Mouse (Mus musculus) brain, embryonic 14.5 days (tissue): ENCODE results near the gene Hipk2.

ENCODE experiments used
- CTCF ChIP-seq: fragments of 200-500 bp; IDR thresholded peaks from 2 replicates; pipeline ENCODE4 v1.5.1; 2012; ENCODE audit warnings: inconsistent platforms, mild to moderate bottlenecking, moderate library complexity, borderline replicate concordance; ENCODE audit not compliant: insufficient read depth, insufficient read length; ENCODE audit errors: extremely low read depth
- POLR2A ChIP-seq: fragments of 200-500 bp; IDR thresholded peaks from 2 replicates; pipeline ENCODE4 v1.6.1; 2012; ENCODE audit warnings: mild to moderate bottlenecking, inconsistent platforms, borderline replicate concordance; ENCODE audit not compliant: poor library complexity, insufficient read depth, insufficient read length, severe bottlenecking; ENCODE audit errors: extremely low read depth

DNA sequence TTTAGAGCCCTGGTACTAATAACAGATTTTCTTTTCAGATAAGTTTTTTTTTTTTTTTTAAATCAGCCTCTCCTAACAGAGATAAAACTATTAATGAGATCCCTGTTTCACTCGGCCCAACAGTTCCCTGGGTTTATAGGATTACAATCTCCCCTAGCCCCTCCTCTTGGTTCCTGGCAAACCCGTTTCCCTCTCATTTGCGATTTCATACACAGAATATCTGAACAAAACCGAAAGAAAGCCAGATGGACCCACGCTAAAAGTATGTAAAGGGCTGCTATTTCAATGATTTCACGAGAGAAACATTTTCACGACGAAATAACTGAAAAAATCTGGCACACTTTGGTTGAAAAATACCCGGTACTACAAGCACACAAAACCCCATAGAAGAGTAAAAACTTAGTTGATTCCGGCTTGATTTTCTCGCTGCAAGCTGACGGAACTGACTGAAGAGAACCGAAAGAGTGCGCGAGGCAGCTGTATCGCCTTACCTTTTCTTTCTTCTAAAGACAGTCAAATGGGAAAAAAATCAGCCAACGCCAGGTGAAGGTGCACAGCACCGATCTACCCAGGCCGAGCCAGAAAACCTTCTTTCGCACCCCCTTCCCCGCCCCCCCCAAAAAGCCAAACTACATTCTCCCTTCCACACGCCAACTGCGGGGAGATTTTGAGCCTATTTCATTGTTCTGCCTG lies 1.3 kb downstream of the Hipk2 start:
- no peak for TF ChIP-seq CTCF
- no peak for TF ChIP-seq POLR2A
